Mouse (Mus musculus): ENCODE measurements around the gene L3mbtl4.

L3mbtl4 gene

GRCm38 (mm10) chr17:68640187-68640586 is 366.6 kb downstream of the L3mbtl4 start:
- DNase-seq (ENCODE audit: low spot score in 2 of 2) = no peak

GRCm38 (mm10) chr17:68642521-68643088 is 369.0 kb downstream of the L3mbtl4 start:
- DNase-seq (ENCODE audit: low spot score in 2 of 2) = no peak

- DNase-seq (ENCODE audit: low spot score in 2 of 2) = no peak
Observed at GRCm38 (mm10) chr17:68666528-68666927, 392.9 kb downstream of the L3mbtl4 start.

GRCm38 (mm10) chr17:68672088-68672504 is 398.5 kb downstream of the L3mbtl4 start:
- DNase-seq (ENCODE audit: low spot score in 2 of 2) = no peak

- DNase-seq (ENCODE audit: low spot score in 2 of 2) = peak in 1 of 2 experiments; percentile 8
Observed at GRCm38 (mm10) chr17:68710701-68711100, 437.1 kb downstream of the L3mbtl4 start.

- DNase-seq (ENCODE audit: low spot score in 2 of 2) = no peak
Observed at GRCm38 (mm10) chr17:68711350-68711749, 437.8 kb downstream of the L3mbtl4 start.

GRCm38 (mm10) chr17:68748296-68748695 is 474.7 kb downstream of the L3mbtl4 start:
- DNase-seq (ENCODE audit: low spot score in 2 of 2) = no peak

- DNase-seq (ENCODE audit: low spot score in 2 of 2) = no peak
Observed at GRCm38 (mm10) chr17:68750513-68750912, 476.9 kb downstream of the L3mbtl4 start.

GRCm38 (mm10) chr17:68753112-68753511 is 479.5 kb downstream of the L3mbtl4 start:
- no peak for DNase-seq (ENCODE audit: low spot score in 2 of 2)

- DNase-seq (ENCODE audit: low spot score in 2 of 2) = no peak
Observed at GRCm38 (mm10) chr17:68754789-68755188, 481.2 kb downstream of the L3mbtl4 start.

- DNase-seq (ENCODE audit: low spot score in 2 of 2) = no peak
Observed at GRCm38 (mm10) chr17:68758428-68758827, 484.8 kb downstream of the L3mbtl4 start.

GRCm38 (mm10) chr17:68758936-68759335 is 485.3 kb downstream of the L3mbtl4 start:
- no peak for DNase-seq (ENCODE audit: low spot score in 2 of 2)

- DNase-seq (ENCODE audit: low spot score in 2 of 2) = no peak
Observed at GRCm38 (mm10) chr17:68759978-68760377, 486.4 kb downstream of the L3mbtl4 start.

- peak in 1 of 2 experiments; percentile 56 for DNase-seq (ENCODE audit: low spot score in 2 of 2)
Observed at GRCm38 (mm10) chr17:68764329-68764880, 490.8 kb downstream of the L3mbtl4 start.

GRCm38 (mm10) chr17:68769561-68769960 is 496.0 kb downstream of the L3mbtl4 start:
- DNase-seq (ENCODE audit: low spot score in 2 of 2) = no peak

- DNase-seq (ENCODE audit: low spot score in 2 of 2) = peak in 1 of 2 experiments; percentile 47
Observed at GRCm38 (mm10) chr17:68771046-68771750, 497.6 kb downstream of the L3mbtl4 start.

- DNase-seq (ENCODE audit: low spot score in 2 of 2) = no peak
Observed at GRCm38 (mm10) chr17:68793741-68794140, 520.1 kb downstream of the L3mbtl4 start.

GRCm38 (mm10) chr17:68826323-68826722 is 552.7 kb downstream of the L3mbtl4 start, which contains the start of gene Tmem200c:
TSS of gene Tmem200c (plus strand) at chr17:68826623.
- no peak for DNase-seq (ENCODE audit: low spot score in 2 of 2)
